Mouse (Mus musculus) heart, adult 2 months (tissue): ENCODE data around the gene Esyt1.

ENCODE experiments used
- CTCF ChIP-seq: fragments of 200-600 bp; IDR thresholded peaks from 2 replicates; pipeline ENCODE4 v1.8.1; 2022; ENCODE audit warnings: antibody characterized with exemption, mild to moderate bottlenecking, moderate library complexity
- EP300 ChIP-seq: fragments of 200-500 bp; IDR thresholded peaks from 2 replicates; pipeline ENCODE4 v1.6.1; 2011; ENCODE audit warnings: low read depth, low read length, control low read depth; ENCODE audit not compliant: insufficient read depth

DNA sequence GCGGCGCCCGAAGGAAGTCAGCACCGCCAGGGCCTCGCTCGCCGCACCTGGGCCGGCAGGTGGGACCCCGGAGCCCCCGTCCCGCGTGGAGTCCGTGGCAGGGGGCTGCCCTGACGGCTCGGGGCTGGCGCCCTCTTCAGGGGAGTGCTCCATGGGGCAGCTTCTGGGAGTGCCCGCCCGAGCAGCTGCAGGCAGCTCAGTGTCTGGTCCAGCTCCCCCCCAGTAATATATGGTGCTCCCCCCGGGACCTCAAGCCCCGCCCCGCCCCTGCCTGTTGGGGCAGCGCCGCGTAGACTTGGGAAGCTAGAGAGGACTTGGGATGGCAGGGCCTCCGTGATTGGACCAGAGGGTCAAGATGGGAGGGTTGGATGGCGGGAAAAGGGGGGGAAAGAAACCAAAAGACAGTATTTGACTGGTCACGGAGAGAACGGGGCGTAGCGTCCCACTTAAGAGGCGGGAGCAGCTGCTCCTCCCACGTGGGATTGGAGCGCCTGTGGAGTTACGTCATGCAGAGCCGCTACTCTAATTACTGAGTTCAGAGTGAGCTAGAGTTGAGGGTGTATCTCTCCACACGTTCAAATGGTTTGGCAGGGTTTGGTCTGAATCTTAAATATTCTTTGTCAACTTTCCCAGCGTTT is at the start of gene Esyt1:
- peak; percentile 70 for TF ChIP-seq CTCF
- peak; percentile 69 for TF ChIP-seq EP300
